ENCODE assay signal across 33 mouse cellular contexts in genomic region chr6:72263679-72264265, GRCm38 (mm10). TPM values are rescaled to one million over a fixed set of nuclear protein-coding genes. Genes with fewer than 3 reads are reported as not detected.
DNase-seq lines count a peak whose midpoint lies in the region; ATAC-seq and TF ChIP-seq lines count a peak whose summit lies in the region.
"Had no signal": no experiment of that assay in that cellular context is flagged by ENCODE, and none has a peak within 500 bp of the region (broad histone marks: within the 10 kb centered on the region; RNA-seq: fewer than 3 reads in every experiment).

No protein-coding gene starts in this region.

- peak overlapping the region; percentile 74; the same call in 1 of the 2 replicates for H3K27ac ChIP-seq in heart, embryonic 10.5 days
- no peak overlapping the region for H3K27ac ChIP-seq in heart, embryonic 11.5 days (ENCODE audit: low read depth, low read length)
- H3K27ac ChIP-seq in heart, embryonic 13.5 days (replicated peaks) = peak overlapping the region; percentile 89
- peak overlapping the region; percentile 85 for H3K27ac ChIP-seq in heart, embryonic 15.5 days
- no peak overlapping the region for H3K27ac ChIP-seq in hindbrain, postnatal 0 days
- H3K27ac ChIP-seq: hindbrain, embryonic 12.5 days; kidney, postnatal 0 days; midbrain, embryonic 12.5 days had no signal

- H3K27me3 ChIP-seq in heart, embryonic 10.5 days (ENCODE audit: insufficient read depth, poor library complexity, severe bottlenecking) = peaks cover 13% of the 10 kb centered on the region; the same call in 1 of the 2 replicates
- no peaks in the 10 kb centered on the region for H3K27me3 ChIP-seq in heart, embryonic 11.5 days (ENCODE audit: control insufficient read depth, insufficient read depth, low read length)
- H3K27me3 ChIP-seq in heart, embryonic 13.5 days (replicated peaks) = no peaks in the 10 kb centered on the region
- H3K27me3 ChIP-seq in heart, embryonic 15.5 days = no peaks in the 10 kb centered on the region
- no peaks in the 10 kb centered on the region for H3K27me3 ChIP-seq in myocyte (ENCODE audit: control insufficient read depth, insufficient read depth, insufficient read length)
- H3K27me3 ChIP-seq in hindbrain, postnatal 0 days (ENCODE audit: insufficient read depth, low read length) = no peaks in the 10 kb centered on the region
- H3K27me3 ChIP-seq: megakaryocyte, embryonic 14.5 days had no signal

- TF ChIP-seq POLR2A in myocyte (IDR thresholded peaks at IDR 0.05; ENCODE audit: insufficient read length, low read depth) = no peak

- no peak overlapping the region for H3K4me2 ChIP-seq in heart, embryonic 11.5 days
- peak overlapping the region; percentile 50 for H3K4me2 ChIP-seq in heart, embryonic 13.5 days
- H3K4me2 ChIP-seq in heart, embryonic 15.5 days = peak overlapping the region; percentile 27
- H3K4me2 ChIP-seq in myocyte (ENCODE audit: low read depth) = peak overlapping the region; percentile 59
- no peak overlapping the region for H3K4me2 ChIP-seq in hindbrain, postnatal 0 days (ENCODE audit: low read depth, low read length)
- H3K4me2 ChIP-seq: hindbrain, embryonic 12.5 days; liver, embryonic 11.5 days; midbrain, embryonic 12.5 days had no signal

- H3K9me3 ChIP-seq in heart, embryonic 10.5 days = no peaks in the 10 kb centered on the region
- H3K9me3 ChIP-seq in heart, embryonic 11.5 days (replicated peaks; ENCODE audit: control insufficient read depth, low read length) = no peaks in the 10 kb centered on the region
- H3K9me3 ChIP-seq in heart, embryonic 13.5 days = no peaks in the 10 kb centered on the region
- H3K9me3 ChIP-seq in heart, embryonic 15.5 days (replicated peaks) = no peaks in the 10 kb centered on the region
- no peaks in the 10 kb centered on the region for H3K9me3 ChIP-seq in hindbrain, postnatal 0 days (ENCODE audit: low read length)
- H3K9me3 ChIP-seq: hindbrain, embryonic 12.5 days; megakaryocyte, embryonic 14.5 days; midbrain, embryonic 12.5 days had no signal

- no peak overlapping the region for H3K9ac ChIP-seq in heart, embryonic 11.5 days (ENCODE audit: low read depth, low read length)
- peak overlapping the region; percentile 64; the same call in 1 of the 2 replicates for H3K9ac ChIP-seq in heart, embryonic 13.5 days
- no peak overlapping the region for H3K9ac ChIP-seq in heart, embryonic 15.5 days
- H3K9ac ChIP-seq in hindbrain, postnatal 0 days (replicated peaks; ENCODE audit: low read length) = no peak overlapping the region
- H3K9ac ChIP-seq: forebrain, postnatal 0 days; hindbrain, embryonic 12.5 days; midbrain, embryonic 12.5 days had no signal

- DNase-seq in heart, embryonic 10.5 days (ENCODE audit: low spot score) = no peak
- DNase-seq in spleen, adult 18-20 months = no peak
- no peak for DNase-seq in hindbrain, postnatal 0 days (ENCODE audit: low spot score)
- DNase-seq: adrenal gland, adult 2 months; adrenal gland, postnatal 36 days; B cell, adult 2 months; cerebellum, adult 18-20 months; cerebellum, postnatal 10 days; forebrain, postnatal 0 days; gastrocnemius, postnatal 25 days; kidney, adult 8-10 months; kidney, postnatal 4 days; lung, postnatal 36 days; thymus, postnatal 25 days had no signal

- WGBS in heart, embryonic 10.5 days = 48% methylated on average over 5 of the region's 5 CpGs
- WGBS in heart, embryonic 11.5 days (ENCODE audit: insufficient replicate concordance) = 39% methylated on average over 5 of the region's 5 CpGs
- 35% methylated on average over 5 of the region's 5 CpGs for WGBS in heart, embryonic 13.5 days
- whole genome bisulfite sequencing in heart, embryonic 15.5 days = 36% methylated on average over 5 of the region's 5 CpGs
- 59% methylated on average over 5 of the region's 5 CpGs for WGBS in hindbrain, postnatal 0 days

- no peak for ATAC-seq in heart, embryonic 11.5 days (replicated peaks; ENCODE audit: insufficient number of reproducible peaks, low FRiP score, low TSS enrichment)
- no peak for ATAC-seq in heart, embryonic 13.5 days (ENCODE audit: extremely low read depth, insufficient number of reproducible peaks, low FRiP score, low TSS enrichment)
- no peak for ATAC-seq in heart, embryonic 15.5 days (replicated peaks; ENCODE audit: insufficient number of reproducible peaks, insufficient read depth, low FRiP score, low read depth)
- no peak for ATAC-seq in hindbrain, postnatal 0 days
- ATAC-seq: forebrain, postnatal 0 days; intestine, embryonic 16.5 days had no signal

- peaks cover 22% of the 10 kb centered on the region for H3K4me1 ChIP-seq in heart, embryonic 10.5 days
- H3K4me1 ChIP-seq in heart, embryonic 11.5 days (ENCODE audit: control insufficient read depth, insufficient read depth, low read length) = peaks cover 10% of the 10 kb centered on the region; the same call in 1 of the 2 replicates
- peaks cover 43% of the 10 kb centered on the region for H3K4me1 ChIP-seq in heart, embryonic 13.5 days
- H3K4me1 ChIP-seq in heart, embryonic 15.5 days (replicated peaks) = peaks cover 33% of the 10 kb centered on the region
- H3K4me1 ChIP-seq in hindbrain, postnatal 0 days (ENCODE audit: insufficient read depth, low read length) = 0 out of 2 replicates have a peak, but pooled peaks cover 6% of the 10 kb centered on the region

- peak overlapping the region; percentile 12; the same call in 1 of the 2 replicates for H3K4me3 ChIP-seq in heart, embryonic 10.5 days
- H3K4me3 ChIP-seq in heart, embryonic 11.5 days (ENCODE audit: low read depth, low read length) = no peak overlapping the region
- H3K4me3 ChIP-seq in heart, embryonic 13.5 days = no peak overlapping the region
- H3K4me3 ChIP-seq in heart, embryonic 15.5 days = no peak overlapping the region
- no peak overlapping the region for H3K4me3 ChIP-seq in myocyte
- no peak overlapping the region for H3K4me3 ChIP-seq in hindbrain, postnatal 0 days (ENCODE audit: low read length)
- H3K4me3 ChIP-seq: erythroblast, embryonic 14.5 days; hindbrain, embryonic 12.5 days; midbrain, embryonic 12.5 days had no signal

- H3K79me2 ChIP-seq in myocyte (ENCODE audit: control insufficient read depth, insufficient read depth) = no peaks in the 10 kb centered on the region

- H3ac ChIP-seq in myocyte (ENCODE audit: control insufficient read depth, insufficient read length) = no peak overlapping the region

- no peak for TF ChIP-seq CTCF in hindbrain, postnatal 0 days (IDR thresholded peaks at IDR 0.05; ENCODE audit: low read depth)

- no peaks in the 10 kb centered on the region for H3K36me3 ChIP-seq in heart, embryonic 10.5 days
- H3K36me3 ChIP-seq in heart, embryonic 11.5 days (ENCODE audit: control insufficient read depth, insufficient read depth, low read length) = no peaks in the 10 kb centered on the region
- no peaks in the 10 kb centered on the region for H3K36me3 ChIP-seq in heart, embryonic 13.5 days
- no peaks in the 10 kb centered on the region for H3K36me3 ChIP-seq in heart, embryonic 15.5 days
- H3K36me3 ChIP-seq in myocyte (ENCODE audit: control insufficient read depth, insufficient read depth) = no peaks in the 10 kb centered on the region
- H3K36me3 ChIP-seq in hindbrain, postnatal 0 days (ENCODE audit: insufficient read depth, low read length) = no peaks in the 10 kb centered on the region
- H3K36me3 ChIP-seq: hindbrain, embryonic 12.5 days; midbrain, embryonic 12.5 days had no signal

TF ChIP-seq in myocyte, 11 proteins besides CTCF, POLR2A, EP300 and RAD21:
- TF ChIP-seq CEBPB (IDR thresholded peaks at IDR 0.05; ENCODE audit: insufficient read depth, poor library complexity, severe bottlenecking) (no peak), SRF (IDR thresholded peaks at IDR 0.05; ENCODE audit: control insufficient read depth, insufficient read length, low read depth) (no peak)

RNA-seq across cellular contexts. Expression of gene Atoh8, which starts 28.4 kb away (rescaled TPM):
- polyA plus RNA-seq in heart, embryonic 10.5 days (2016; fragmentation: Nextera tagmentation; extraction: Ambion mirVana) = 10.9 and 15.7 TPM in 2 replicates
- 11.6 and 11.8 TPM in 2 replicates for polyA plus RNA-seq in heart, embryonic 11.5 days (2014; fragmentation: Nextera tagmentation; extraction: Ambion mirVana)
- polyA plus RNA-seq in heart, embryonic 13.5 days (2015; fragmentation: Nextera tagmentation; extraction: Ambion mirVana) = 13.3 and 13.7 TPM in 2 replicates
- 14.0 and 17.4 TPM in 2 replicates for polyA plus RNA-seq in heart, embryonic 15.5 days (2015; fragmentation: Nextera tagmentation; extraction: Ambion mirVana)
- 2.1 TPM for polyA plus RNA-seq in myocyte (2012; fragmentation: generic; extraction: Trizol)
- 6.5 and 8.1 TPM in 2 replicates for total RNA-seq in hindbrain, postnatal 0 days (2014; rRNA removed)
- polyA plus RNA-seq in hindbrain, postnatal 0 days (2015; fragmentation: Nextera tagmentation; extraction: Ambion mirVana) = 3.8 and 5.2 TPM in 2 replicates
- polyA plus RNA-seq: erythroblast, embryonic 14.5 days had no signal

RNA-seq across cellular contexts. Expression of gene Sftpb, which starts 40.6 kb away (rescaled TPM):
- polyA plus RNA-seq in heart, embryonic 10.5 days (2016; fragmentation: Nextera tagmentation; extraction: Ambion mirVana) = 0.12 and 0.30 TPM in 2 replicates
- polyA plus RNA-seq in heart, embryonic 11.5 days (2014; fragmentation: Nextera tagmentation; extraction: Ambion mirVana) = 0.23 TPM in 1 of 2 replicates, not detected in the other
- 0.17 and 1.1 TPM in 2 replicates for polyA plus RNA-seq in heart, embryonic 13.5 days (2015; fragmentation: Nextera tagmentation; extraction: Ambion mirVana)
- 2.1 and 6.4 TPM in 2 replicates for polyA plus RNA-seq in heart, embryonic 15.5 days (2015; fragmentation: Nextera tagmentation; extraction: Ambion mirVana)
- polyA plus RNA-seq in myocyte (2012; fragmentation: generic; extraction: Trizol) = not detected
- total RNA-seq in hindbrain, postnatal 0 days (2014; rRNA removed) = 1.4 TPM in 1 of 2 replicates, not detected in the other
- polyA plus RNA-seq in hindbrain, postnatal 0 days (2015; fragmentation: Nextera tagmentation; extraction: Ambion mirVana) = 0.18 and 0.29 TPM in 2 replicates
- total RNA-seq: adrenal gland, adult 2 months; adrenal gland, postnatal 36 days; common myeloid progenitor, adult 5-6 weeks; forebrain, postnatal 0 days; gastrocnemius, postnatal 25 days; left cerebral cortex, postnatal 14 days had no signal
- polyA plus RNA-seq: embryonic facial prominence, embryonic 14.5 days; erythroblast, embryonic 14.5 days; forebrain, embryonic 11.5 days; hindbrain, embryonic 12.5 days; kidney, postnatal 0 days; limb, embryonic 11.5 days; liver, embryonic 11.5 days; liver, embryonic 16.5 days; midbrain, embryonic 12.5 days; neural tube, embryonic 14.5 days; stomach, embryonic 16.5 days had no signal

Comparison
In these comparisons a context has a peak if more than half of its experiments do, and no peak if none do; other contexts are left out.
1. H3K27ac ChIP-seq: peak in heart, embryonic 10.5 days (single experiment), heart, embryonic 13.5 days (single experiment) and heart, embryonic 15.5 days (single experiment); none in heart, embryonic 11.5 days (single experiment) and hindbrain, postnatal 0 days (single experiment).
2. H3K4me2 ChIP-seq: peak in heart, embryonic 13.5 days (single experiment), heart, embryonic 15.5 days (single experiment) and myocyte (single experiment); none in heart, embryonic 11.5 days (single experiment) and hindbrain, postnatal 0 days (single experiment).